Mouse (Mus musculus): ENCODE data around the gene Dll4. TPM values are rescaled to one million over a fixed set of nuclear protein-coding genes. Genes with fewer than 3 reads are reported as not detected.

The Dll4 gene
- total RNA-seq, 2 experiments from 2014 or later: not detected

- no peak for ATAC-seq (replicated peaks; ENCODE audit: poor library complexity, severe bottlenecking)
Observed at GRCm38 (mm10) chr2:119377286-119377685, 51.7 kb downstream of the Dll4 start.

GRCm38 (mm10) chr2:119377826-119378225 lies 52.2 kb downstream of the Dll4 start:
- ATAC-seq (replicated peaks; ENCODE audit: poor library complexity, severe bottlenecking): no peak

- no peak for ATAC-seq (replicated peaks; ENCODE audit: poor library complexity, severe bottlenecking)
Observed at GRCm38 (mm10) chr2:119379455-119379854, 53.9 kb downstream of the Dll4 start.

Other genes starting within 250 kb of the Dll4 start
- 50.7 and 71.9 TPM in 2 replicates for gene Rad51, start 213.0 kb upstream of the Dll4 start, total RNA-seq (2014; fragmentation: Nextera tagmentation)
- gene Rad51, start 213.0 kb upstream of the Dll4 start, total RNA-seq (2017): 32.2 and 36.3 TPM in 2 replicates
- 25.4 and 27.2 TPM in 2 replicates for gene Rmdn3, start 168.8 kb upstream of the Dll4 start, total RNA-seq (2014; fragmentation: Nextera tagmentation)
- gene Rmdn3, start 168.8 kb upstream of the Dll4 start, total RNA-seq (2017): 31.6 and 34.3 TPM in 2 replicates
- gene Gchfr, start 158.0 kb upstream of the Dll4 start, total RNA-seq (2014; fragmentation: Nextera tagmentation): 1.3 TPM in 1 of 2 replicates, not detected in the other
- 1.2 TPM in 1 of 2 replicates, not detected in the other for gene Gchfr, start 158.0 kb upstream of the Dll4 start, total RNA-seq (2017)
- gene Gm14137, start 151.3 kb upstream of the Dll4 start, total RNA-seq (2014; fragmentation: Nextera tagmentation): not detected in 2 replicates
- gene Gm14137, start 151.3 kb upstream of the Dll4 start, total RNA-seq (2017): not detected in 2 replicates
- gene Zfyve19, start 117.2 kb upstream of the Dll4 start, total RNA-seq (2014; fragmentation: Nextera tagmentation): 49.0 and 76.4 TPM in 2 replicates
- 66.1 and 83.0 TPM in 2 replicates for gene Zfyve19, start 117.2 kb upstream of the Dll4 start, total RNA-seq (2017)
- gene Dnajc17, start 117.0 kb upstream of the Dll4 start, total RNA-seq (2014; fragmentation: Nextera tagmentation): 18.6 and 22.0 TPM in 2 replicates
- 57.1 and 60.6 TPM in 2 replicates for gene Dnajc17, start 117.0 kb upstream of the Dll4 start, total RNA-seq (2017)
- gene Ppp1r14d, start 95.9 kb upstream of the Dll4 start, total RNA-seq (2014; fragmentation: Nextera tagmentation): not detected in 2 replicates
- not detected in 2 replicates for gene Ppp1r14d, start 95.9 kb upstream of the Dll4 start, total RNA-seq (2017)
- not detected in 2 replicates for gene Spint1, start 88.4 kb upstream of the Dll4 start, total RNA-seq (2014; fragmentation: Nextera tagmentation)
- gene Spint1, start 88.4 kb upstream of the Dll4 start, total RNA-seq (2017): 0.15 TPM in 1 of 2 replicates, not detected in the other
- not detected in 2 replicates for gene Rhov, start 54.5 kb upstream of the Dll4 start, total RNA-seq (2014; fragmentation: Nextera tagmentation)
- gene Rhov, start 54.5 kb upstream of the Dll4 start, total RNA-seq (2017): 0.26 and 0.65 TPM in 2 replicates
- gene Vps18, start 37.0 kb upstream of the Dll4 start, total RNA-seq (2014; fragmentation: Nextera tagmentation): 11.3 and 14.8 TPM in 2 replicates
- 17.2 and 21.1 TPM in 2 replicates for gene Vps18, start 37.0 kb upstream of the Dll4 start, total RNA-seq (2017)
- gene Chac1, start 25.4 kb downstream of the Dll4 start, total RNA-seq (2014; fragmentation: Nextera tagmentation): not detected in 2 replicates
- not detected in 2 replicates for gene Chac1, start 25.4 kb downstream of the Dll4 start, total RNA-seq (2017)
- gene Ino80, start 151.9 kb downstream of the Dll4 start, total RNA-seq (2014; fragmentation: Nextera tagmentation): 22.7 and 25.1 TPM in 2 replicates
- 25.3 and 28.0 TPM in 2 replicates for gene Ino80, start 151.9 kb downstream of the Dll4 start, total RNA-seq (2017)
- gene Exd1, start 221.8 kb downstream of the Dll4 start, total RNA-seq (2014; fragmentation: Nextera tagmentation): 0.13 TPM in 1 of 2 replicates, not detected in the other
- gene Exd1, start 221.8 kb downstream of the Dll4 start, total RNA-seq (2017): 0.31 TPM in 1 of 2 replicates, not detected in the other
- gene Chp1, start 221.9 kb downstream of the Dll4 start, total RNA-seq (2014; fragmentation: Nextera tagmentation): 53.9 and 55.8 TPM in 2 replicates
- 46.9 and 53.5 TPM in 2 replicates for gene Chp1, start 221.9 kb downstream of the Dll4 start, total RNA-seq (2017)